Mouse (Mus musculus) liver, postnatal 0 days (tissue): ENCODE data around the gene Prmt9. TPM values are rescaled to one million over a fixed set of nuclear protein-coding genes. Genes with fewer than 3 reads are reported as not detected.

ENCODE experiments used
- ATAC-seq: fragments of 200-750 bp; cut with Nextera tagmentation; 2 replicates; pipeline ENCODE4 v1.8.0; 2017; ENCODE audit warnings: mild to moderate bottlenecking, moderate library complexity
- DNase-seq: peaks from one replicate; pipeline ENCODE4 v3.0.0-alpha.2; 2016
- H3K27ac ChIP-seq: fragments of 300-500 bp; sonication (generic); 2 replicates; pipeline ENCODE4 v1.5.1; 2014; ENCODE audit warnings: antibody characterized with exemption, moderate library complexity, mild to moderate bottlenecking, low read depth
- H3K27me3 ChIP-seq: fragments of 300-500 bp; sonication (generic); 2 replicates; pipeline ENCODE4 v1.6.1; 2014; ENCODE audit warnings: low read length, control low read depth, mixed read lengths; ENCODE audit not compliant: insufficient read depth
- H3K36me3 ChIP-seq: fragments of 300-500 bp; sonication (generic); replicated peaks from 2 replicates; pipeline ENCODE4 v1.6.1; 2014; ENCODE audit warnings: mild to moderate bottlenecking, control low read depth, low read length, moderate library complexity, mixed read lengths; ENCODE audit not compliant: insufficient read depth
- H3K4me1 ChIP-seq: fragments of 300-500 bp; sonication (generic); 2 replicates; pipeline ENCODE4 v1.6.1; 2014; ENCODE audit warnings: antibody characterized with exemption, mild to moderate bottlenecking, control low read depth; ENCODE audit not compliant: insufficient read depth
- H3K4me2 ChIP-seq: fragments of 300-500 bp; sonication (generic); 2 replicates; pipeline ENCODE4 v1.6.1; 2014; ENCODE audit warnings: low read depth, mild to moderate bottlenecking, low read length, moderate library complexity, mixed read lengths
- H3K4me3 ChIP-seq: fragments of 300-500 bp; sonication (generic); 2 replicates; pipeline ENCODE4 v1.5.1; 2014; ENCODE audit warnings: low read depth, low read length
- H3K9ac ChIP-seq: fragments of 300-500 bp; sonication (generic); replicated peaks from 2 replicates; pipeline ENCODE4 v1.6.1; 2014; ENCODE audit warnings: mild to moderate bottlenecking, moderate library complexity
- H3K9me3 ChIP-seq: fragments of 300-500 bp; sonication (generic); 2 replicates; pipeline ENCODE4 v1.6.1; 2016; ENCODE audit warnings: mild to moderate bottlenecking, control low read depth, low read length, mixed read lengths
- CTCF ChIP-seq: sonication (generic); IDR thresholded peaks from 2 replicates; pipeline ENCODE4 v1.5.1; 2016; ENCODE audit warnings: antibody characterized with exemption, low read depth
- EP300 ChIP-seq: IDR thresholded peaks from 2 replicates; pipeline ENCODE4 v1.6.1; 2016; ENCODE audit warnings: antibody characterized with exemption, low read depth, mild to moderate bottlenecking
- WGBS: fragments of 180-500 bp; shearing (Covaris S2); extraction: QIAGEN DNeasy Blood & Tissue Kit; methylation state at CpG from one replicate; pipeline ENCODE4 v1.1.7; 2014; ENCODE audit not compliant: insufficient replicate concordance; 5-methylcytosine and 5-hydroxymethylcytosine counted together
- polyA plus RNA-seq: library from polyadenylated mRNA; unstranded; fragments of >200 nt; fragmentation: Nextera tagmentation; extraction: Ambion mirVana; gene quantifications from 2 replicates; pipeline ENCODE4 v1.2.1, GENCODE M21; 2015

Prmt9 gene
- polyA plus RNA-seq, 1 experiment from 2014 or later = 6.3 TPM

GRCm38 (mm10) chr8:77617916-77618315, 68.7 kb downstream of the Prmt9 start:
- Histone ChIP-seq H3K27me3 (no peaks in the 10 kb centered on the region), H3K4me3 (no peak overlapping the region), H3K4me2 (no peak overlapping the region), H3K36me3 (no peaks in the 10 kb centered on the region), H3K4me1 (no peaks in the 10 kb centered on the region), H3K9ac (no peak overlapping the region), H3K9me3 (no peaks in the 10 kb centered on the region), H3K27ac (no peak overlapping the region)
- ATAC-seq = peak; percentile 54
- 67% methylated on average over 2 of the region's 2 CpGs for WGBS
- DNase-seq = peak; percentile 51
- TF ChIP-seq EP300 = no peak
- TF ChIP-seq CTCF = peak; percentile 64

GRCm38 (mm10) chr8:77623677-77624209, 74.5 kb downstream of the Prmt9 start:
- Histone ChIP-seq H3K27ac (no peak overlapping the region), H3K4me2 (no peak overlapping the region), H3K36me3 (no peaks in the 10 kb centered on the region), H3K9me3 (no peaks in the 10 kb centered on the region), H3K9ac (no peak overlapping the region), H3K4me3 (no peak overlapping the region), H3K4me1 (no peaks in the 10 kb centered on the region), H3K27me3 (no peaks in the 10 kb centered on the region)
- 69% methylated on average over 7 of the region's 7 CpGs for WGBS
- ATAC-seq (no peak), DNase-seq (no peak)
- TF ChIP-seq EP300 (no peak), CTCF (no peak)

DNA sequence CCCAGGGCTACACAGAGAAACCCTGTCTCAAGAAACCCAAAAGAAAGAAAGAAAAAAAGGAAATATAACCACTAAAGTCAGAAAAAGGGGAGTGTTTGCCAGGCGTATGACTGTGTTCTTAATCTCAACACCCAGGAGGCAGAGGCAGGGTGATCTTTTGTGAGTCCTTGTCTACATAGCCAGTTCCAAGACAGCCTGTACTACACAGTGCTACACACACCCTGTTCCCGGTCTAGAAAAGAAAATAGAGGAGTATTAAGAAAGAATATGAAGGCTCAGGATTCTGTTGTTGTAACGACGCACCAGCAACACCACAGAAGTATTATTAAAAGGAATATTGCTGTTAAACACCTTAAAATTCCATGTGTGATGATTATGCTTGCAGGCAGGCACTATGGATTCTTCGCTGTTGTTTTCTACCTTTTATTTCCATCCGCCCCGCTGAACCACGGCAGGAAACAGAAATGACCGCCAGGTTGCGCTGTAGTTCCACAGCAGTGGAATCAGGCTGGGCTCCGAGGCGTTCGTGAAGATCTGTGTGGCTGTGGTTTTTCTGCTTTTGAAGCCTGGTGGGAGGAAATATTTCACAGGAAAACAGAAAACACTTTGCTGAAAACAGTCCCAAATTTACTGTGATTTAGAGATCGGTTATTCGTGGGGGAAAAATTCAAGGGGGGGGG, 80.8 kb downstream of the Prmt9 start:
- no peak overlapping the region for H3K27ac ChIP-seq
- no peaks in the 10 kb centered on the region for H3K9me3 ChIP-seq
- ATAC-seq = 0 out of 2 replicates have a peak, but pooled peaks have one; percentile 40
- H3K4me1 ChIP-seq = no peaks in the 10 kb centered on the region
- H3K27me3 ChIP-seq = no peaks in the 10 kb centered on the region
- no peaks in the 10 kb centered on the region for H3K36me3 ChIP-seq
- H3K4me3 ChIP-seq = no peak overlapping the region
- H3K9ac ChIP-seq = no peak overlapping the region
- WGBS = 16% methylated on average over 15 of the region's 15 CpGs
- H3K4me2 ChIP-seq = no peak overlapping the region
- TF ChIP-seq CTCF (peak; percentile 93), EP300 (no peak)
- DNase-seq = peak; percentile 82

DNA sequence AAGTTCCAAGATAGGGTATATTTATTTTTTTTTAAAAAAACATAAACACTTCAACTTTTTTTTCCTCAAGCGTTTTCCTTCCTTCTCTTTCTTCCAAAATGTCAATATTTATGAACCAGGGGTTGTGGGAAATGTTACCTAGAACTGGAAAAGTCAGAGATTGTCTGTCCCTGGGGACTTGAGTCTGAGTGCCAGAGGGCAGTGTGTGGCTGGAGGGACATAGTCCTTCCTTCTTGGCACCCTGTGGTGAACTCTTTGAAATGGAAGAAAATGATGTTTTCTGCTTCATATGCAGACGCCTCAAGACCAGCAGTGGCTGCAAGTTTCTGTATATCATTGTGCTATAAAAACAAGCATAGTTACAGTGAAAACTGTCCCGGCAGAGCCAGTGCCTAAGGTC, 81.5 kb downstream of the Prmt9 start:
- ATAC-seq (no peak), DNase-seq (no peak)
- Histone ChIP-seq H3K27ac (no peak overlapping the region), H3K36me3 (no peaks in the 10 kb centered on the region), H3K4me1 (no peaks in the 10 kb centered on the region), H3K9me3 (no peaks in the 10 kb centered on the region), H3K4me3 (no peak overlapping the region), H3K27me3 (no peaks in the 10 kb centered on the region), H3K9ac (no peak overlapping the region), H3K4me2 (no peak overlapping the region)
- no peak for TF ChIP-seq EP300
- TF ChIP-seq CTCF = no peak
- WGBS = 62% methylated on average over 3 of the region's 3 CpGs

Other genes with a start within 250 kb of the Prmt9 start
- gene Arhgap10, start 31.4 kb upstream of the Prmt9 start, polyA plus RNA-seq = 3.9 and 4.1 TPM in 2 replicates
- 6.7 TPM in 2 replicates for gene Tmem184c, start 61.3 kb downstream of the Prmt9 start, polyA plus RNA-seq
- gene Ednra, start 175.1 kb downstream of the Prmt9 start, polyA plus RNA-seq = 2.5 and 3.2 TPM in 2 replicates